Mouse (Mus musculus): ENCODE results near the gene H2-DMb2. TPM values are rescaled to one million over a fixed set of nuclear protein-coding genes. Genes with fewer than 3 reads are reported as not detected.

The H2-DMb2 gene
- polyA plus RNA-seq, 1 experiment from 2014 or later: 0.65 TPM

DNA sequence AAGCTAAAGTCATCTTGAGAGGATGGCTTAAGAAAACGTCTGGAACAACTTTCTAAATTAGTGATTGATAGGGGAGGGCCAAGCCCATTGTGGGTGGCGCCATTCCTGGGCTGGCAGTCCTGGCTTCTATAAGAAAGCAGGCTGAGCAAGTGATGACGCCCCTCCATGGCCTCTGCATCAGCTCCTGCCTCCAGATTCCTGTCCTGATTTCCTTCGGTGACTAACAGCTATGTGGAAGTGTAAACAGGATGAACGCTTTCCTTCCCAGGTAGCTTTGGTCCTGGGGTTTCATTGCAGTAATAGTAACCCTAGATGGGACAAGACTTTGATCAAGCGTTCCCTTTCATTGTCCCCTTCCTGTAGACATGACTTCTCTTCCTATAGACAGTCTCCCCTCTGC lies 35.9 kb downstream of the H2-DMb2 start:
- ATAC-seq (replicated peaks): no peak
- Histone ChIP-seq H3K36me3 (replicated peaks) (no peaks in the 10 kb centered on the region), H3K4me1 (no peaks in the 10 kb centered on the region), H3K27me3 (replicated peaks) (peaks cover 4% of the 10 kb centered on the region; the same call in 1 of the 2 replicates), H3K4me3 (no peak overlapping the region), H3K9ac (no peak overlapping the region), H3K9me3 (no peaks in the 10 kb centered on the region), H3K4me2 (no peak overlapping the region), H3K27ac (no peak overlapping the region)
- 70% methylated on average over 6 of the region's 6 CpGs for WGBS

DNA sequence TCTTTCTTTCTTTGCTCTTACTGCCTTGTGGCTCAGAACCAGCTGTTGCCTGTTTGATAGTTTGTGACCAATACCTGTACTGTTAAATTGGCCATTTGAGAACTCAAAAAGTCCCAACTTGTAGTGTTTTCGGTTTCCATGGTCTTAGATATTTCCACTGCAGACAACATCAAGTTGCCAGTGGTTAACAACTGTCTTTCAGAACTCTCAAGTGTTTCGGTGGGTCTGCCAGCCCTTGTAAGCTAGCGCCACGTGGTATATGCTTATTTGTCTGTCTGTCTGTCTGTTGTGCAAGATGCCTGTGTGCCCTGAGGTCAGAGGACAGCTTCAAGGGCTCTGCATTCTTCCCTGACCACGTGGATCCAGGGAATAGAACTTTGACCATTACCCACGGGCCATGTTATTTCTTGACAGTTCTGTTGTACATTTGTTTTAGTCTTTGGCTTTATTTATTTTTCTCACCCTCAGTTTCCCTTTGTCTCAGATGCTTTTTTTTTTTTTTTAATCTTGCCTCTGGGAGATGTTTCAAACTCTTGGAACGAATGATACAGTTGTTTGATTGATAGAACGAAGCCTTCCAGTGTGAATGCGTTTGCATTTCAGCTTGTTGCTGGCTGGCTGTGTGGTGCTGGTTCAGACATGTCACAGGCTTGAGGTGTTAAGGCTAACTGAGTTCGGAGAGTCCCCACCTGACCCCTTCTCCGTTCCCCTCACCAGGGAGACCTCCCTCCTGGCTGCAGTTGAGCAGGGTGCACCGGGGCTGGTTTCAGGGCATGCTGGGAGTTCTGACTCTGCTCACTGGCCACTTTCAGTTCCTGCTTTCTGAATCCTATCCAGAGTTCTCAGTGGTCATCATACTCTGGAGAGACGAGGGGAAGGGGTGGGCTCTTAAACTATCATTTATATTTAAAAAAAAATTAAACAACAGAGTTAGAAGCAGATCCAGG lies 37.1 kb downstream of the H2-DMb2 start:
- WGBS: 77% methylated on average over 13 of the region's 13 CpGs
- H3K4me3 ChIP-seq: no peak overlapping the region
- no peaks in the 10 kb centered on the region for H3K4me1 ChIP-seq
- no peaks in the 10 kb centered on the region for H3K36me3 ChIP-seq (replicated peaks)
- H3K27ac ChIP-seq: no peak overlapping the region
- no peak overlapping the region for H3K4me2 ChIP-seq
- no peak overlapping the region for H3K9ac ChIP-seq
- ATAC-seq (replicated peaks): no peak
- H3K9me3 ChIP-seq: no peaks in the 10 kb centered on the region
- peaks cover 4% of the 10 kb centered on the region for H3K27me3 ChIP-seq (replicated peaks)

GRCm38 (mm10) chr17:34183564-34184219 lies 40.6 kb downstream of the H2-DMb2 start:
- no peak for ATAC-seq (replicated peaks)
- Histone ChIP-seq H3K27me3 (replicated peaks) (peaks cover 34% of the 10 kb centered on the region), H3K9ac (no peak overlapping the region), H3K36me3 (replicated peaks) (no peaks in the 10 kb centered on the region), H3K27ac (no peak overlapping the region), H3K4me3 (no peak overlapping the region), H3K4me1 (peaks cover 17% of the 10 kb centered on the region), H3K4me2 (no peak overlapping the region), H3K9me3 (no peaks in the 10 kb centered on the region)
- 80% methylated on average over 15 of the region's 15 CpGs for WGBS

- no peak for ATAC-seq (replicated peaks)
- Histone ChIP-seq H3K4me2 (no peak overlapping the region), H3K4me3 (no peak overlapping the region), H3K36me3 (replicated peaks) (no peaks in the 10 kb centered on the region), H3K27ac (no peak overlapping the region), H3K4me1 (peaks cover 17% of the 10 kb centered on the region), H3K27me3 (replicated peaks) (peaks cover 49% of the 10 kb centered on the region), H3K9ac (no peak overlapping the region), H3K9me3 (no peaks in the 10 kb centered on the region)
- 88% methylated on average over 9 of the region's 9 CpGs for WGBS
Observed at GRCm38 (mm10) chr17:34185526-34185925, 42.4 kb downstream of the H2-DMb2 start.

DNA sequence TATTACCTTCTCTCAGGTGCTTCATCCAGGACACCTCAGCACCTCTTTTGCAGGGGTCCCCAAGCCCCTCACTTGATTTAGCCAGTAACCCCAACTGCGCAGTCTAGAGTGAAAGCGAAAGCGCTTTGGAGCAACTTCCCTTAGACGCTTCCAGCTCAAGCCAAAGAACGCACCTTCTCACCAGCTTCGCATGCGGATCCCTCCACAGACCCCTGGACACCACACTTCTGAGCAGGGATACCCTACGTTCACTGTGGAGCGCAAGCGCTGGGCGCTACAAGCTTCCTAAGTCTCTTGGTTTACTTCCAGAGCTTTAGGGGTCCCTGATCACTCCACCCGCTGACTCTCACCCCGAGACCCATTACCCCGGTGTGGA lies 43.8 kb downstream of the H2-DMb2 start:
- H3K4me1 ChIP-seq: peaks cover 17% of the 10 kb centered on the region
- 2% methylated on average over 14 of the region's 14 CpGs for WGBS
- peak; percentile 31; the same call in 1 of the 2 replicates for ATAC-seq (replicated peaks)
- peak overlapping the region; percentile 36 for H3K9ac ChIP-seq
- H3K27ac ChIP-seq: no peak overlapping the region
- peaks cover 56% of the 10 kb centered on the region for H3K27me3 ChIP-seq (replicated peaks)
- peak overlapping the region; percentile 73 for H3K4me2 ChIP-seq
- H3K36me3 ChIP-seq (replicated peaks): no peaks in the 10 kb centered on the region
- no peaks in the 10 kb centered on the region for H3K9me3 ChIP-seq
- H3K4me3 ChIP-seq: peak overlapping the region; percentile 42

- H3K27ac ChIP-seq: no peak within 1 kb of the TSS
- ATAC-seq (replicated peaks): peak; percentile 95
- WGBS: 0% methylated on average over 46 of the region's 46 CpGs
- no peaks in the 10 kb centered on the region for H3K9me3 ChIP-seq
- H3K4me1 ChIP-seq: peaks cover 17% of the 10 kb centered on the region
- H3K9ac ChIP-seq: peak within 1 kb of the TSS; percentile 36
- no peaks in the 10 kb centered on the region for H3K36me3 ChIP-seq (replicated peaks)
- H3K4me2 ChIP-seq: peak within 1 kb of the TSS; percentile 73
- peaks cover 61% of the 10 kb centered on the region for H3K27me3 ChIP-seq (replicated peaks)
- H3K4me3 ChIP-seq: peak within 1 kb of the TSS; percentile 42
Observed at GRCm38 (mm10) chr17:34187261-34187916, 44.3 kb downstream of the H2-DMb2 start, which contains the start of the genes Tap1 and Psmb9. Gene Tap1, plus strand, starts transcription at chr17:34187553. Gene Psmb9, minus strand, starts transcription at chr17:34187764.

DNA sequence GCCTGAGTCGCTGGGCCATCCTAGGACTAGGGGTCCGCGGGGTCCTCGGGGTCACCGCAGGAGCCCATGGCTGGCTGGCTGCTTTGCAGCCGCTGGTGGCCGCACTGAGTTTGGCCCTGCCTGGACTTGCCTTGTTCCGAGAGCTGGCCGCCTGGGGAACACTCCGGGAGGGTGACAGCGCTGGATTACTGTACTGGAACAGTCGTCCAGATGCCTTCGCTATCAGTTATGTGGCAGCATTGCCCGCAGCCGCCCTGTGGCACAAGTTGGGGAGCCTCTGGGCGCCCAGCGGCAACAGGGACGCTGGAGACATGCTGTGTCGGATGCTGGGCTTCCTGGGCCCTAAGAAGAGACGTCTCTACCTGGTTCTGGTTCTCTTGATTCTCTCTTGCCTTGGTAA lies 44.9 kb downstream of the H2-DMb2 start:
- no peaks in the 10 kb centered on the region for H3K36me3 ChIP-seq (replicated peaks)
- peak overlapping the region; percentile 42 for H3K4me3 ChIP-seq
- peak overlapping the region; percentile 36; the same call in 1 of the 2 replicates for H3K9ac ChIP-seq
- 3% methylated on average over 20 of the region's 20 CpGs for WGBS
- peaks cover 68% of the 10 kb centered on the region for H3K27me3 ChIP-seq (replicated peaks)
- peaks cover 17% of the 10 kb centered on the region for H3K4me1 ChIP-seq
- ATAC-seq (replicated peaks): no peak
- no peak overlapping the region for H3K27ac ChIP-seq
- H3K4me2 ChIP-seq: peak overlapping the region; percentile 73
- no peaks in the 10 kb centered on the region for H3K9me3 ChIP-seq

DNA sequence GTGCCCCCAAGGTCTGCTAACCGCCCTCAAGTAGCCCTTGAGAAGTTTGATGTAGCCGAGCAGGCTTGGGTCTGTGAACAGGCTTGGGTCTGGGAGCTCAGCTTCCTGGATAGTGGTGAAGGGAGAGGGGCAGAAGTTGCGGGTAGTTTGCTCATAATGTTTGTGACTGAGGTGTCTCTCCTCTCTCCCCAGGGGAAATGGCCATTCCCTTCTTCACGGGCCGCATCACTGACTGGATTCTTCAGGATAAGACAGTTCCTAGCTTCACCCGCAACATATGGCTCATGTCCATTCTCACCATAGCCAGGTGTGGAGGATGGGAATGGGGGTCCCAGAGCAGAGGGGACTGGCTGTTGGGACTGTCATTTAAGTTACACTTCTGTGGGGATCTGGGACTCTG lies 45.9 kb downstream of the H2-DMb2 start:
- no peak overlapping the region for H3K4me3 ChIP-seq
- H3K9ac ChIP-seq: no peak overlapping the region
- WGBS: 66% methylated on average over 6 of the region's 6 CpGs
- no peak overlapping the region for H3K4me2 ChIP-seq
- H3K27me3 ChIP-seq (replicated peaks): peaks cover 76% of the 10 kb centered on the region
- ATAC-seq (replicated peaks): no peak
- H3K9me3 ChIP-seq: no peaks in the 10 kb centered on the region
- H3K36me3 ChIP-seq (replicated peaks): no peaks in the 10 kb centered on the region
- H3K4me1 ChIP-seq: peaks cover 17% of the 10 kb centered on the region
- no peak overlapping the region for H3K27ac ChIP-seq

DNA sequence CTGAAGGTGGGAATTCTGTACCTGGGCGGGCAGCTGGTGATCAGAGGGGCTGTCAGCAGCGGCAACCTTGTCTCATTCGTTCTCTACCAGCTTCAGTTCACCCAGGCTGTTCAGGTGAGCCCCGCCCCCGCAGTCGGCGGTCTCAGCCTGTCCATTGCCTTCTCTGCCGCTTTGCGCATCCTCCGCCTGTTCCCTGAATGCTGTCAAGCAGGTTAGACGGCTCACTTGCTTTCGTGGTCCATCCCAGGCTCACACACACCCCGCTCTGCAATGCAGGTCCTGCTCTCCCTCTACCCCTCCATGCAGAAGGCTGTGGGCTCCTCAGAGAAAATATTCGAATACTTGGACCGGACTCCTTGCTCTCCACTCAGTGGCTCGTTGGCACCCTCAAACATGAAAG lies 49.7 kb downstream of the H2-DMb2 start:
- WGBS: 24% methylated on average over 16 of the region's 16 CpGs
- ATAC-seq (replicated peaks): no peak
- H3K4me2 ChIP-seq: no peak overlapping the region

GRCm38 (mm10) chr17:34193468-34193867 lies 50.4 kb downstream of the H2-DMb2 start:
- Histone ChIP-seq H3K4me1 (peaks cover 15% of the 10 kb centered on the region), H3K9me3 (no peaks in the 10 kb centered on the region), H3K4me2 (no peak overlapping the region), H3K36me3 (replicated peaks) (no peaks in the 10 kb centered on the region), H3K4me3 (no peak overlapping the region), H3K9ac (no peak overlapping the region), H3K27me3 (replicated peaks) (peaks cover 81% of the 10 kb centered on the region), H3K27ac (no peak overlapping the region)
- no peak for ATAC-seq (replicated peaks)
- WGBS: 59% methylated on average over 8 of the region's 8 CpGs

More for the DNA sequence above, 49.7 kb downstream of the H2-DMb2 start:
- no peak overlapping the region for H3K4me3 ChIP-seq
- H3K27me3 ChIP-seq (replicated peaks): peaks cover 80% of the 10 kb centered on the region
- no peaks in the 10 kb centered on the region for H3K36me3 ChIP-seq (replicated peaks)
- no peaks in the 10 kb centered on the region for H3K9me3 ChIP-seq
- peaks cover 16% of the 10 kb centered on the region for H3K4me1 ChIP-seq
- no peak overlapping the region for H3K27ac ChIP-seq
- H3K9ac ChIP-seq: no peak overlapping the region

DNA sequence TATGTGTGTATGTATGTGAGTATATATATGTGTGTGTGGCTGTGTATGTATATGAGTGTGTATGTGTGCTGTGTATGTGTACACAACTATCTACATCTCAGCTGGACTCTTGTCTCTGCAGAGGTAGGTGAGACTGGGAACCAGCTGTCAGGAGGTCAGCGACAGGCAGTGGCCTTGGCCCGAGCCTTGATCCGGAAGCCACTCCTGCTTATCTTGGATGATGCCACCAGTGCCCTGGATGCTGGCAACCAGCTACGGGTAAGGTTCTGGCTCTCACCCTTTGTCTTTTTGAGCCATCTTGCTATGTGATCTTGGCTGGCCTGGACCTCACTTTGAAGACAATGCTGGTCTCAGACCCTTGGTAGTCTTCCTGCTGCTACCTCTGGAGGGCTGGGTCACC lies 51.6 kb downstream of the H2-DMb2 start:
- WGBS: 88% methylated on average over 4 of the region's 4 CpGs
- Histone ChIP-seq H3K9me3 (no peaks in the 10 kb centered on the region), H3K4me3 (no peak overlapping the region), H3K27ac (no peak overlapping the region), H3K36me3 (replicated peaks) (no peaks in the 10 kb centered on the region), H3K4me2 (no peak overlapping the region), H3K27me3 (replicated peaks) (peaks cover 82% of the 10 kb centered on the region), H3K4me1 (peaks cover 15% of the 10 kb centered on the region), H3K9ac (no peak overlapping the region)
- ATAC-seq (replicated peaks): no peak

DNA sequence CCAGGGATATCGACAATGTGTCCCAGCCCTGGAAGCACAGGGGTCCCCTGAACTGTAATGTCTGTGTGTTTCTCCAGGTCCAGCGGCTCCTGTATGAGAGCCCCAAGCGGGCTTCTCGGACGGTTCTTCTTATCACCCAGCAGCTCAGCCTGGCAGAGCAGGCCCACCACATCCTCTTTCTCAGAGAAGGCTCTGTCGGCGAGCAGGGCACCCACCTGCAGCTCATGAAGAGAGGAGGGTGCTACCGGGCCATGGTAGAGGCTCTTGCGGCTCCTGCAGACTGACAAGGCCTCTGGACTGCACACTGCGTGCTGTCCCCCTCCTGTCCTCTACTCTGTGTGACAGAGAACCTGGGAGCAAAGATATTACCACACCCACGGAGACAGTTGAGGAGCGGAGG lies 53.4 kb downstream of the H2-DMb2 start:
- Histone ChIP-seq H3K4me2 (no peak overlapping the region), H3K4me1 (peaks cover 15% of the 10 kb centered on the region), H3K9me3 (no peaks in the 10 kb centered on the region), H3K9ac (no peak overlapping the region), H3K36me3 (replicated peaks) (no peaks in the 10 kb centered on the region), H3K27ac (no peak overlapping the region), H3K4me3 (no peak overlapping the region), H3K27me3 (replicated peaks) (peaks cover 75% of the 10 kb centered on the region)
- ATAC-seq (replicated peaks): no peak
- 29% methylated on average over 12 of the region's 12 CpGs for WGBS
